Mouse (Mus musculus) bone marrow macrophage, adult 2 months (primary cell): ENCODE data around the gene Ltbp2.

Experiments
- CTCF ChIP-seq: IDR thresholded peaks from 2 replicates; pipeline ENCODE4 v1.5.1; 2012; ENCODE audit warnings: low read depth, mild to moderate bottlenecking, low read length, moderate library complexity
- POLR2A ChIP-seq: IDR thresholded peaks from 2 replicates; pipeline ENCODE4 v1.6.1; 2012; ENCODE audit warnings: mild to moderate bottlenecking, low read depth, low read length, borderline replicate concordance

- no peak for TF ChIP-seq POLR2A
- TF ChIP-seq CTCF, result no peak
These were observed 42.5 kb upstream of the Ltbp2 start for GRCm38 (mm10) chr12:84918809-84919208.
